Mouse (Mus musculus) embryo, embryonic 11 days (tissue): ENCODE measurements around the gene Ak5.
"Not testable (repeated sequence)": the region's sequence is repeated elsewhere in the genome, so short reads cannot be mapped to it uniquely, and the experiment has no call there.

Experiments used
- DNase-seq: peaks from one replicate; pipeline ENCODE4 v3.0.0-alpha.2; 2015

The Ak5 gene

GRCm38 (mm10) chr3:152625061-152625820 lies 42.9 kb downstream of the Ak5 start:
- no peak for DNase-seq

GRCm38 (mm10) chr3:152620534-152620933 lies 47.6 kb downstream of the Ak5 start:
- DNase-seq = no peak

- no peak for DNase-seq
Measured at GRCm38 (mm10) chr3:152620058-152620457, 48.1 kb downstream of the Ak5 start.

GRCm38 (mm10) chr3:152609076-152609475 lies 59.1 kb downstream of the Ak5 start:
- no peak for DNase-seq

GRCm38 (mm10) chr3:152605849-152606248 lies 62.3 kb downstream of the Ak5 start:
- DNase-seq = no peak

- DNase-seq = no peak
Measured at GRCm38 (mm10) chr3:152599679-152600078, 68.5 kb downstream of the Ak5 start.

- DNase-seq = no peak
Measured at GRCm38 (mm10) chr3:152596406-152597050, 71.6 kb downstream of the Ak5 start.

- no peak for DNase-seq
Measured at GRCm38 (mm10) chr3:152592767-152593425, 75.3 kb downstream of the Ak5 start.

GRCm38 (mm10) chr3:152590491-152590890 lies 77.7 kb downstream of the Ak5 start:
- no peak for DNase-seq

GRCm38 (mm10) chr3:152589101-152589500 lies 79.1 kb downstream of the Ak5 start:
- not testable (repeated sequence) for DNase-seq

- DNase-seq = no peak
Measured at GRCm38 (mm10) chr3:152587007-152587406, 81.2 kb downstream of the Ak5 start.

GRCm38 (mm10) chr3:152586191-152586590 lies 82.0 kb downstream of the Ak5 start:
- DNase-seq = no peak

- no peak for DNase-seq
Measured at GRCm38 (mm10) chr3:152585581-152585980, 82.6 kb downstream of the Ak5 start.

GRCm38 (mm10) chr3:152583033-152583432 lies 85.1 kb downstream of the Ak5 start:
- no peak for DNase-seq

- DNase-seq = not testable (repeated sequence)
Measured at GRCm38 (mm10) chr3:152581853-152582252, 86.3 kb downstream of the Ak5 start.

GRCm38 (mm10) chr3:152579984-152580591 lies 88.1 kb downstream of the Ak5 start:
- DNase-seq = no peak

- peak; percentile 14 for DNase-seq
Measured at GRCm38 (mm10) chr3:152578282-152579228, 89.6 kb downstream of the Ak5 start.

- DNase-seq = no peak
Measured at GRCm38 (mm10) chr3:152577763-152578162, 90.4 kb downstream of the Ak5 start.

- no peak for DNase-seq
Measured at GRCm38 (mm10) chr3:152577273-152577672, 90.9 kb downstream of the Ak5 start.

- DNase-seq = peak; percentile 30
Measured at GRCm38 (mm10) chr3:152569242-152569605, 98.9 kb downstream of the Ak5 start.

GRCm38 (mm10) chr3:152568455-152569241 lies 99.5 kb downstream of the Ak5 start:
- peak; percentile 46 for DNase-seq
